Mouse (Mus musculus): Measurements from ENCODE around the gene Rab22a.

Rab22a gene

DNA sequence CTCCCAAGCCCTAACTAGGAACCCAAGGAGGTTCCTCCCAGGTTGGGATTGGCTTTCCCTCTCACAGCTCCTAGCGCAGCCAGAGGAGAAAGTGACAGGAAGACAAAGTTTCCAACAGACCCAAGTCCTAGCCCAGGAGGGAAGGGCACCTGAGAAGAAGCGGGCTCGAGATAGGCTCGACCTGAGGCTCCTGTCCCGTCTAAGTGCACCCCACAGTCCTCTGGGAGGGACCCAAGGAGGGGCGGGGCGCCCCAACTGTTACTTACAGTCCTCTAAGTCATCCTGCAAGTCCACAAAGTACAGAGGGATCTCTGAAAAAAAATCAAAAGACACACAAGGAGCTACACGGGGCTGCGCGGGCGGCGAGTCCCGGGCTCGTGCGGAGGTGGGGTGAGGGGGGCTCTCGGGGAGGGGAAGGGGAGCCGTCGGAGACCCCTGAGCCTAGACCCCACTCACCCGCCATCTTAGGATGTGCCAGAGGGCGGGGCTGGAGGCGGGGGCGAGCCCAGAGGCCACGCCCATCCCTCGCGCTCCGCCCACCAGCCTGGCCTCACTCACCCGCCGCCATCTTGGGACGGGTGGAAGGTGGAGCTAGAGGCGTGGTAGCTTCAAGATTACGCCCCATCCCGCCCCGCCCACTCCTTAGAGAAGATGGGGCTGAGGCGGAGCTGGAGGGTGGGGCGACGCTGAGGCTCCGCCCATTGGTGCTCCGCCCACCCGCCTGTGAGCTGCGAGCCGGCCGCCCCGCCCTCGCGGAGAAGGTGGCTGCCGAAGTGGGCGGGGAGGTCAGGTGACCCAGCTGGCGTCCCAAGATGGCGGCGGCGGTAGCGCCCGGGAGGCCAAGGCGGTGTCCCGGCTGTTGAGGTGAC lies at the start of gene Rab22a:
TSS of gene Rab22a (plus strand) at position 704 of the 869 bp plus-strand sequence.
- in situ Hi-C loops (cut with MboI, MseI): loop anchor here (25.0 kb wide), 1 partner anchor 803 kb away; the partner anchor contains the start of genes Atp5e, Prelid3b and Tubb1

- in situ Hi-C loops (cut with MboI, MseI): loop anchor here (25.0 kb wide), 1 partner anchor 1272 kb away; no protein-coding TSS in a partner anchor
These were observed 44.0 kb upstream of the Rab22a start for GRCm38 (mm10) chr2:173615378-173616081.

DNA sequence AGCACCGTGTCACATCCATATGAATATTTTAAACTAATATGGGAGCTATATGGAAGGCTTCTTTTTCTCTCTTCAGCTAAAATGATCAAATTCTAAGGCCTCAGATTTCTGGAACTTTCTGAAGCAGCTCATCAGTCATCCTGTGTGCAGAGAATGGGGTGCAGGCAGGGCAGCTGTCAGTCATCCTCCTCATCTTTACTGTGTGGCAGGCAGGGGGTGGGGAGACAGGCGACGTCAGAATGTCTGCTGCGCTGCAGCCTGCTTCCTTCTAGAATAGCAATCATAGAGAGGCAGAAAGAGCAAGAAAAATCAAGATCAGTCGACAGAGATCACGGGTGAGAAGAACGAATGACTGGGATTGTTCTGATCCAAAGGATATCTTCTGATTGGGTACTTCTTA lies 43.4 kb upstream of the Rab22a start:
- in situ Hi-C loops (cut with MboI, MseI): loop anchor here (25.0 kb wide), 1 partner anchor 1271 kb away; no protein-coding TSS in a partner anchor

DNA sequence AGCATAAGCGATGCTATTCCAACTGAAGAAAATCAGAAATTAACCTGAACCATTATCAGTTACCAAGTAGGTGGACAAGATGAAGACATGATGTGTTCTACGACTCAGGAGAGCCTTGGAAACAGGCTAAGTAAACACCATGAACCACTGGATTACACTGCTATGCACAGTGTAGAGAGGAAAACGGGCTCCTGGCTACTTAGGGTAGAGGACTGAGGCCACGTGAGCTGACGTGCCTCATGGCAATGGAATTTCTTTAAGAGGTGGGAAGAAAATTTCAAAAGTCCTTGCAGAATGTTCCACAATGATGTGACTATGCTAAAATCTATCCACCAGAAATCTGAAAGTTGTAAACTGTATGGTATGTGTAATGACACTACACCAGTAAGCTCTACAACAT lies 40.4 kb upstream of the Rab22a start:
- in situ Hi-C loops (cut with MboI, MseI): loop anchor here (25.0 kb wide), 1 partner anchor 1268 kb away; no protein-coding TSS in a partner anchor

DNA sequence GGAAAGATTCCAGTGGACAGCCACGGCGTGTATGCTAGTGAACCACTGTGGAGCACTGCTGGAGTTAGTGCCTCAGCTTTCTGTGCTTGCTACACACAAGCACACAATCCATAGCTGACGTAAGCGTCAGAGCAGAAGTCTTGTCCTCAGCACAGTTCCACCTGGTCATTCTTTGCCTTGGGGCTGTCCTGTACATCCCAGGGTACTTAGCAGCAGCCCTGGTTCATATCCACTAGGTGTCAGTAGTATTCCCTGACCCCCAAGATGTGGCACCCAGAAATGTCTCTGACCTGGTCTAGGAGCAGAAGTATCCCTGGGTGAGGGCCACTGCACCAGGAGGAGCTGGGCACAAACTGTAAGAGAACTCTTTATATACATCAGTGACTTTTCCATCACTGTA lies 38.9 kb upstream of the Rab22a start:
- in situ Hi-C loops (cut with MboI, MseI): loop anchor here (25.0 kb wide), 1 partner anchor 1267 kb away; no protein-coding TSS in a partner anchor

GRCm38 (mm10) chr2:173622173-173622601 lies 37.4 kb upstream of the Rab22a start:
- in situ Hi-C loops (cut with MboI, MseI): loop anchor here (25.0 kb wide), 1 partner anchor 1265 kb away; no protein-coding TSS in a partner anchor

DNA sequence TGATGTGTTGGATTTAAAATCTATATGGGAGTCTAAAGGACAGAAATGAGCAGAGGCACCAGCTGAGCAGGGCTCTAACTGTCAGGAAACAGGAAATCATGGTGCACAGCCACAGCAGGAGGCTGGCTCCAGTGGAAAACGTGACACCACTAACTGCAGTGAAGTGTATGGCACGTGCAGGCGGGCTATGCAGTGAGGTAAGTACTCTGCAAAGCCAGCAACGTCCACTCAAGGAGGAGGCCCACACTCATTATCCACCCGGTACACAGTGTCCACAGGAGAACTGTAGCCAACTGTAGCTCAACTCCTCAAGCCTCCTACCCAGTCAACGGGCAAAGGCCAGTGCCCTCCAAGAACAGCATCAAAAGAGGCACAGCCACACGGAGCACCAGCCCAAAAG lies 34.9 kb upstream of the Rab22a start:
- in situ Hi-C loops (cut with MboI, MseI): loop anchor here (25.0 kb wide), 2 partner anchors 1037 to 1263 kb away; no protein-coding TSS in a partner anchor

- in situ Hi-C loops (cut with MboI, MseI): loop anchor here (25.0 kb wide), 1 partner anchor 1038 kb away; no protein-coding TSS in a partner anchor
These were observed 33.8 kb upstream of the Rab22a start for GRCm38 (mm10) chr2:173625786-173626185.

DNA sequence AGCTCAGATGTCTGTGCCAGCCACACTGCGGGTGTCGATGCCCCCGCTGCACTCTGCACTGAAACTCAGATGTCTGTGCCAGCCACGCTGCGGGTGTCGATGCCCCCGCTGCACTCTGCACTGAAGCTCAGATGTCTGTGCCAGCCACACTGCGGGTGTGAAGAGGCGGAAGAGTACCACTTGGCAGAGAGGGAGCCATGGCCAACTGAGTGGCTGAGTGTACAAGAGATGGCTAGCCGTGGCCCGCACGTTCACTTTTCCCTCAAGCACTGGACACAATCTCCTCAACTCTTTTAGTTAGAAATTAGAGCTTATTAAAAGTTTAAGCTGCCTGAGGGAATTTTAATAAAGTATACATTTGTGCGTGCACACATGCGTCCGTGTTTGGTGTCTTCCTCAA lies 25.5 kb upstream of the Rab22a start:
- in situ Hi-C loops (cut with MboI, MseI): loop anchor here (25.0 kb wide), 1 partner anchor 1047 kb away; no protein-coding TSS in a partner anchor

DNA sequence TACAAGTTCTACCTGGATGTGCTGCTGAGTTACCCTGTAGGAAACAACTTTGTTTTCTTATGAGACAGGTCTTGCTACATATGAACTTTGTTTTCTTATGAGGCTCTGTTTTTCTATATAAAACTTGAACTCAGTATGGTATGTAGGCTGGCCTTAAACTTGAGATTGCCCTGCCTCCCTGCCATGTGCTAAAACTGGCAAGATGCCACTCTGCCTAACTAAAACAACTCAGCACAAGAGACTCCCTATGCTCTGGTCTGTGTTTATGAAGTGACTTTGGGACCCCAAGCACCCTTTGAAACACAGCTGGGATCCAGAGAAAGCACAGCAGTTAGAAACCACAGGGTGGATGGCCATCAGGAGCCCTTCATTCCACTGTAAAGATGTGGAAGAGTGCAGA lies 18.2 kb upstream of the Rab22a start:
- in situ Hi-C loops (cut with MboI, MseI): loop anchor here (25.0 kb wide), 1 partner anchor 1054 kb away; no protein-coding TSS in a partner anchor

- in situ Hi-C loops (cut with MboI, MseI): loop anchor here (25.0 kb wide), 1 partner anchor 1055 kb away; no protein-coding TSS in a partner anchor
These were observed 17.1 kb upstream of the Rab22a start for GRCm38 (mm10) chr2:173642262-173642999.

DNA sequence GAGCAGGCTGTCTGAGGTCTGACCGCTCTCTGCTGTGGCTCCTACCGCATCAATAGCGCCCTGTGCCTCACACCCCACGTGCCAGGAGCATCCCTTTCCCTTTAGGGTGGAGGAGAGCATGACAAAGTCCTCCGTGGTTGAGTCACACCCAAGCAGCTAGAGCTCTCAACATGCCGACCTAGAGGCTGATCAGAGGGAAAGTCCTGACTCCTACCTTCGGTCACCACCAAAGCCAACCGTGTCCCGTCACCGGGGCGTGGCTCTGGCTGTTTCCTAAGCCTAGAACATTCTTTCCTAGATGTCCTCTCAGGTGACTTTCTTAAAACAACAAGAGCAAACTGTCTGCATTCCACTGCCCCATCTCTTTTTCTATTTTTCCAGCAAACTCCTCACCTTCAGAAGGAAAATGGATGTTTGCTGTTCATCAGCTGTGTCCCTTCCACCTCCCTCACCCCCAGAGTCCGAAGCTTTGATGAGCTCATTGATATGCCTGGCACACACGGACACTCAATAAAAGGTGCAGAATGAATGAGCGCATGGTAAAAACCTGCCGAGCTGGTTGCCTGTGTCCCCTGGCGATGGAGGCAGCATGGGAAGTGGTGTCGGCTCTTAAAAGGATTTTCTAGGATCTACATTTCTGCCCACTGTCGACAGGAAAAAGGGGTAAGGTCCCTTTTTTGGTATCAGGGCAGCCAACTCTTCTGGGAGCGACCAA lies 12.2 kb upstream of the Rab22a start:
- in situ Hi-C loops (cut with MboI, MseI): loop anchor here (25.0 kb wide), 1 partner anchor 1060 kb away; no protein-coding TSS in a partner anchor

GRCm38 (mm10) chr2:173649762-173650161 lies 9.8 kb upstream of the Rab22a start:
- in situ Hi-C loops (cut with MboI, MseI): loop anchor here (25.0 kb wide), 2 partner anchors 813 to 1062 kb away; partner anchors contain the start of genes Atp5e, Prelid3b and Tubb1

DNA sequence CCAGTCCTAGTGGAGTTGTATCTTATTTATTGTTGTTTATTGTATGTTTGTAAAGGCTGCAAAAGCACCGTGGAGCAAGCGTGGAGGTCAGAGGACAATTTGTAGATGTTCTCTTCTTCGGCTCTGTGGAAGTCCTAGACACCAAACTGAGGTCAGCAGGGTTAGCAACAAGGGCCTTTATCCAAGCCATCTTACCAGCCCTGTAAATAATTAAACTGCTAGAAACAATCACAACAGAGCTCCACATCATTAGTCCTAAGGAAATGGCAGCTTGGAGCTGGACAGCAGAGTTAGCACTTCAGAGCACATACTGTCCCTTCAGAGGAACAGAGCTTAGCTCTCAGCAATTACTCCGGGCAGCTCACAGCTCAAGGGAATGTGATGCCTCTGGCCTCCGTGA lies 6.0 kb upstream of the Rab22a start:
- in situ Hi-C loops (cut with MboI, MseI): loop anchor here (25.0 kb wide), 1 partner anchor 809 kb away; the partner anchor contains the start of genes Atp5e, Prelid3b and Tubb1

DNA sequence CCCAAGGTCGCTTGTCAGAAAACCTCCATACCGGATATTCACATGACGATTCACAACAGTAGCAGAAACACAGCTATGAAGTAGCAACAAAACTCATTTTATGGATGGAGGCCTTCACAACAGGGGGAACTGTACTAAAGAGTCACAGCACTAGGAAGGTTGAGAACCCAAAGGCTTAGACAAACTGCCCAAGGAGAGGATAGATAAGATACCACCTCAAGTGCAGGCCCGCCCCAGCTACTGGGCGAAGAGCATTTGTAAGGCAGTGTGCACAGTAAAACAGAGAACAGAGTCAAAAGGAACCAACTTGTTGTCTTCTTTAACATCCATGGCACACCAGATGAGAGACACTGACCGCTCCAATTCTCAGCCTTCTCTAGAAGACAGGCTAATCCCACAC lies 1.8 kb upstream of the Rab22a start:
- in situ Hi-C loops (cut with MboI, MseI): loop anchor here (25.0 kb wide), 1 partner anchor 805 kb away; the partner anchor contains the start of genes Atp5e, Prelid3b and Tubb1

GRCm38 (mm10) chr2:173658517-173658916 lies 1.0 kb upstream of the Rab22a start:
- in situ Hi-C loops (cut with MboI, MseI): loop anchor here (25.0 kb wide), 1 partner anchor 804 kb away; the partner anchor contains the start of genes Atp5e, Prelid3b and Tubb1

- in situ Hi-C loops (cut with MboI, MseI): loop anchor here (25.0 kb wide), 1 partner anchor 802 kb away; the partner anchor contains the start of genes Atp5e, Prelid3b and Tubb1
These were observed 545 bp downstream of the Rab22a start for GRCm38 (mm10) chr2:173659926-173660684.

DNA sequence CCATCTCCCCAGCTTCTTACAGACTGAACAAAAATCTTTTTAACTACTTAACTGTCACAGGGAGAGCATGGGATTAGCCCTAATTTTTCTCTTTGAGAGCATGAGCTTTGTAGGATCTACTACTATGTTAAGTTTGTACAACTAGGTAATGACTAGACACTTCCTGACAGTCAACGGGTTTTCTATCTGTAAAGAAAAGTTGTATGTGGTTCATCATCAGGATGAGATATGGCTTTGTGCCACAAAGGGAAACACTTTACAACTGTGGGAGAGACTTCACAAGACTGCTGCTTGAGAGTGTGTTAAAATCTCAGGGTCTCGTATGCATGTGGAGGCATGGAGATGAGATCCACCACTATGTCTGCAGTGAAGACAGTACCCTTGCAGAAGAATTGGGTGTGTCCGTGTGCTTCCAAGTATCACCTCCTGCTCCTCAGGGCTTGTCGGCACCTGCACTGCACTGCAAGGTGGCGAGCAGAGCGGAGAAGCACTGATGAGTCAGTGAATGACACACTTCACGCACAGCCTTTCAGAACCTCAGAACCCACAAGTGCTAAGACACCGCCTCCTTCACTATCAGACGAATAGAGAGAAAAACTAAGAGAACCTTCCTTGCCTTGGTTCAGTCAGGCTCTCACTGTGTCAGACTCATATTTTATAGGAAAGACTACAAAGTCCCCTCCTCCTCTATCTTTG lies 2.8 kb downstream of the Rab22a start:
- in situ Hi-C loops (cut with MboI, MseI): loop anchor here (25.0 kb wide), 1 partner anchor 800 kb away; the partner anchor contains the start of genes Atp5e, Prelid3b and Tubb1
